Mouse (Mus musculus) testis, adult 10 weeks (tissue): Measurements from ENCODE around the gene Timp1. TPM values are rescaled to one million over a fixed set of nuclear protein-coding genes. Genes with fewer than 3 reads are reported as not detected.

ENCODE experiments used
- polyA plus RNA-seq: library from polyadenylated mRNA; stranded (reverse); fragments of 350-450 nt; fragmentation: Illumina TruSeq; extraction: RNeasy Lipid Tissue Mini Kit (QIAGEN cat#74804); gene quantifications from one replicate; pipeline ENCODE4 v1.2.3, GENCODE M21; 2014; ENCODE audit warnings: low read depth, low replicate concordance

Gene Timp1
- 0.56 TPM for polyA plus RNA-seq

DNA sequence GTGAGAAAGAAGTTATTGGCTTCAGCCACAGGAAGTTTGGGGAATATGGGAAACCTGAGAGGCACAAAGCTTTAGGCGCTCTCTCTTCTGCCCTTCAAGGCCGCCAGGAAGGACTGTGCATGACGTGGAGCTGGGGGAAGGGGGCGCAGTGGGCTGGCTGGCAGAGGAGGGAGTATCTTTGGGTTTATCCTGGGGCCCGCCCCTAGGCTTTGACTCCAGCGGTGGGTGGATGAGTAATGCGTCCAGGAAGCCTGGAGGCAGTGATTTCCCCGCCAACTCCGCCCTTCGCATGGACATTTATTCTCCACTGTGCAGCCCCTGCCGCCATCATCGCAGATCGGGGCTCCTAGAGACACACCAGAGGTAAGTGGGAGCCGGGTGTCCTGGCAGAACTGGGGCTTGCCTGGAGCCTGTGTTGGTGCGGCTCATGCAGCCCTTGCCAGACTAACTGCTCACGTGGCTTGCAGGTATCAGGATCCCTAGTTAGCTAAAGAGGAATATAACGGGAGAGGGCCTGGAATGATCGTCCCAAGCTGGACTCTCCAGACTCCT is at the start of gene Timp1:
Timp1 (plus strand) TSS at position 205 of the 552 bp plus-strand sequence.

DNA sequence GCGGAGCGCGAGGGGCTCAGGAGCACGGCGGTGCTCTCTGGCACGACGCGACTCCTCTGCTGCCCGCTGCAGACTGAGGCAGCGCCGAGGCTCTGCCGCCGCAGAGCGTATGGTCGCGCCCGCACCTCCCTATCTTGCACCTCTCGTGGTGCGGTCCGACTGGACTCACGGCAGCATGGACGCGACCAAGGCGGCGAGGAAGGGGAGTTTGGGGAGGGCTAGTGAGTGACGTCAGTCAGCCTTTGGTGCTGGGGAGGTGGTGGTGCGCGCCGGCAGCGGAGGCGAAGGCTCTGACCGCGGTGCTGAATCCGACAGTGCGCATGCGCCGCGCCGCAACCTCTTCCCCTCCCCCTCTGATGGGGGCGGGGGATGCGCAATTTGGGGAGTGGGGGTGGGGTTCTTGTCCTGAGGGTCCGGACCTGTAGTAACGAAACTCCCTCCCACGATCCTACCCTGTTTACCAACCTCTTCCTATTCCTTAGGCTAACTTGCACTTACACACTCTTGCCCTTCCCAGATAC is 50.9 kb downstream of the Timp1 start, which contains the start of gene Syn1:
Syn1 (minus strand) TSS at position 161 of the 521 bp plus-strand sequence.

Other genes with a start within 250 kb of the Timp1 start
- gene Uba1, start 211.8 kb upstream of the Timp1 start, polyA plus RNA-seq = 71.2 TPM
- 38.3 TPM for gene Cdk16, start 182.2 kb upstream of the Timp1 start, polyA plus RNA-seq
- 2.5 TPM for gene Usp11, start 166.3 kb upstream of the Timp1 start, polyA plus RNA-seq
- gene Araf, start 72.4 kb upstream of the Timp1 start, polyA plus RNA-seq = 13.5 TPM
- gene Syn1, start 50.8 kb downstream of the Timp1 start, polyA plus RNA-seq = 0.25 TPM
- 0.21 TPM for gene Cfp, start 61.4 kb downstream of the Timp1 start, polyA plus RNA-seq
- 2.1 TPM for gene Elk1, start 80.4 kb downstream of the Timp1 start, polyA plus RNA-seq
- gene Uxt, start 91.9 kb downstream of the Timp1 start, polyA plus RNA-seq = 6.1 TPM
- 6.3 TPM for gene Zfp182, start 192.2 kb downstream of the Timp1 start, polyA plus RNA-seq
- 32.3 TPM for gene Spaca5, start 198.2 kb downstream of the Timp1 start, polyA plus RNA-seq
- 1.8 TPM for gene Zfp300, start 219.4 kb downstream of the Timp1 start, polyA plus RNA-seq
- gene Ssxa1, start 245.7 kb downstream of the Timp1 start, polyA plus RNA-seq = 11.4 TPM